Mouse (Mus musculus): ENCODE measurements around the gene Stoml3.

GRCm38 (mm10) chr3:53488353-53488752 lies at the start of gene Stoml3:
- TF ChIP-seq CTCF (IDR thresholded peaks at IDR 0.05; ENCODE audit: low read depth, low read length) = no peak
- no peak for TF ChIP-seq POLR2A (IDR thresholded peaks at IDR 0.05; ENCODE audit: extremely low read depth, insufficient read depth, low read length)
